Mouse (Mus musculus): ENCODE data around the gene Col11a2.
"Not testable (repeated sequence)": the region's sequence is repeated elsewhere in the genome, so short reads cannot be mapped to it uniquely, and the experiment has no call there.

Col11a2 gene

GRCm38 (mm10) chr17:34038878-34039561, at the start of gene Col11a2:
TSS of gene Col11a2 (plus strand) at chr17:34039437.
- DNase-seq, result peak; percentile 22

GRCm38 (mm10) chr17:33991788-33992664, 47.2 kb upstream of the Col11a2 start:
- DNase-seq, result peak; percentile 64

- no peak for DNase-seq
Observed at GRCm38 (mm10) chr17:33994959-33995358, 44.3 kb upstream of the Col11a2 start.

GRCm38 (mm10) chr17:33995651-33996050, 43.6 kb upstream of the Col11a2 start:
- no peak for DNase-seq

GRCm38 (mm10) chr17:33997025-33997424, 42.2 kb upstream of the Col11a2 start:
- not testable (repeated sequence) for DNase-seq

GRCm38 (mm10) chr17:33998697-33999096, 40.5 kb upstream of the Col11a2 start:
- DNase-seq, result not testable (repeated sequence)

GRCm38 (mm10) chr17:33999341-34000149, 39.7 kb upstream of the Col11a2 start:
- DNase-seq, result peak; percentile 37

- DNase-seq, result peak; percentile 94
Observed at GRCm38 (mm10) chr17:34000150-34000537, 39.1 kb upstream of the Col11a2 start, which contains the start of gene H2-K1. TSS of gene H2-K1 (minus strand) at chr17:34000347.

GRCm38 (mm10) chr17:34000796-34001195, 38.4 kb upstream of the Col11a2 start:
- not testable (repeated sequence) for DNase-seq

- DNase-seq, result no peak
Observed at GRCm38 (mm10) chr17:34003426-34003825, 35.8 kb upstream of the Col11a2 start.

GRCm38 (mm10) chr17:34006570-34006969, 32.7 kb upstream of the Col11a2 start:
- DNase-seq, result no peak

- no peak for DNase-seq
Observed at GRCm38 (mm10) chr17:34010156-34010555, 29.1 kb upstream of the Col11a2 start.

- no peak for DNase-seq
Observed at GRCm38 (mm10) chr17:34013436-34013835, 25.8 kb upstream of the Col11a2 start.

- no peak for DNase-seq
Observed at GRCm38 (mm10) chr17:34021539-34022413, 17.5 kb upstream of the Col11a2 start.

GRCm38 (mm10) chr17:34022414-34022783, 16.8 kb upstream of the Col11a2 start:
- no peak for DNase-seq

GRCm38 (mm10) chr17:34022987-34023386, 16.2 kb upstream of the Col11a2 start:
- no peak for DNase-seq

- DNase-seq, result no peak
Observed at GRCm38 (mm10) chr17:34023678-34024077, 15.6 kb upstream of the Col11a2 start.

- peak; percentile 90 for DNase-seq
Observed at GRCm38 (mm10) chr17:34024317-34024821, 14.9 kb upstream of the Col11a2 start, which contains the start of gene Ring1. TSS of gene Ring1 (minus strand) at chr17:34024680.

GRCm38 (mm10) chr17:34024861-34025755, 14.1 kb upstream of the Col11a2 start:
- no peak for DNase-seq

GRCm38 (mm10) chr17:34025756-34026151, 13.5 kb upstream of the Col11a2 start:
- DNase-seq, result no peak

- no peak for DNase-seq
Observed at GRCm38 (mm10) chr17:34026221-34026620, 13.0 kb upstream of the Col11a2 start.
